Mouse (Mus musculus) hindbrain, embryonic 14.5 days (tissue): ENCODE data around the gene Suclg2. TPM values are rescaled to one million over a fixed set of nuclear protein-coding genes. Genes with fewer than 3 reads are reported as not detected.

Source experiments
- ATAC-seq: fragments of 200-750 bp; cut with Nextera tagmentation; 2 replicates; pipeline ENCODE4 v1.8.0; 2017; ENCODE audit warnings: moderate number of reproducible peaks, mild to moderate bottlenecking, moderate TSS enrichment, moderate library complexity; ENCODE audit not compliant: low FRiP score
- DNase-seq: peaks from one replicate; pipeline ENCODE4 v3.0.0-alpha.2; 2015; ENCODE audit warnings: low spot score
- H3K27ac ChIP-seq: fragments of 300-500 bp; sonication (generic); 2 replicates; pipeline ENCODE4 v1.5.1; 2014; ENCODE audit warnings: mild to moderate bottlenecking, moderate library complexity
- H3K27me3 ChIP-seq: fragments of 300-500 bp; sonication (generic); 2 replicates; pipeline ENCODE4 v1.6.1; 2014; ENCODE audit warnings: mild to moderate bottlenecking, low read length, mixed read lengths; ENCODE audit not compliant: control insufficient read depth, insufficient read depth
- H3K36me3 ChIP-seq: fragments of 300-500 bp; sonication (generic); replicated peaks from 2 replicates; pipeline ENCODE4 v1.6.1; 2014; ENCODE audit not compliant: control insufficient read depth, insufficient read depth
- H3K4me1 ChIP-seq: fragments of 300-500 bp; sonication (generic); replicated peaks from 2 replicates; pipeline ENCODE4 v1.6.1; 2014; ENCODE audit warnings: antibody characterized with exemption, low read length, mixed read lengths; ENCODE audit not compliant: control insufficient read depth, insufficient read depth
- H3K4me2 ChIP-seq: fragments of 300-500 bp; sonication (generic); replicated peaks from 2 replicates; pipeline ENCODE4 v1.6.1; 2014; ENCODE audit warnings: mild to moderate bottlenecking, moderate library complexity
- H3K4me3 ChIP-seq: fragments of 300-500 bp; sonication (generic); replicated peaks from 2 replicates; pipeline ENCODE4 v1.5.1; 2014; ENCODE audit warnings: mild to moderate bottlenecking, low read length
- H3K9ac ChIP-seq: fragments of 300-500 bp; sonication (generic); 2 replicates; pipeline ENCODE4 v1.6.1; 2014
- H3K9me3 ChIP-seq: fragments of 300-500 bp; sonication (generic); 2 replicates; pipeline ENCODE4 v1.6.1; 2016; ENCODE audit warnings: low read length; ENCODE audit not compliant: control insufficient read depth
- WGBS: fragments of 180-500 bp; shearing (Covaris S2); extraction: QIAGEN DNeasy Blood & Tissue Kit; methylation state at CpG from one replicate; pipeline ENCODE4 v1.1.7; 2014; 5-methylcytosine and 5-hydroxymethylcytosine counted together
- polyA plus RNA-seq: library from polyadenylated mRNA; unstranded; fragments of >200 nt; fragmentation: Nextera tagmentation; extraction: Ambion mirVana; gene quantifications from 2 replicates; pipeline ENCODE4 v1.2.1, GENCODE M21; 2014

Gene Suclg2
- polyA plus RNA-seq, 1 experiment from 2014 or later: 17.0 TPM

DNA sequence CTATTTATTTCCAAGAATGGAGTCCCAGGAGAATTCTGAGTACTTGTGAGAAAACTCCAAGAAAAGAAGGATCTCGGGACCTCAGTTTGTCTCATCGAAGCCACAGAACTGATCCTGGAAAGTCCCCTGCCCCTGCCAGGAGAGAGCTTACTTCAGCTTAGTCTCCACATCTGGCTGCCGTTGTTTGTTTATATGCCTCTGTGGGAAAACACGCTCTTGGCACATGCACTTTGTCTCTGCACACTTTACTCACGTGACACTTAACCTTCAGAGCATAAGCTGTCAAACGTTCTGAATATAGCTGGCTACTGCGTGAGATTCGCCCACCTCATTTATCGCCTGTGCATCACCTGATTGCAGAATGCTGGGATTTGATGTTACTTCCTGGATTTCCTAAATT, 16.4 kb downstream of the Suclg2 start:
- Histone ChIP-seq H3K36me3 (no peaks in the 10 kb centered on the region), H3K9me3 (no peaks in the 10 kb centered on the region), H3K27me3 (no peaks in the 10 kb centered on the region), H3K4me2 (no peak overlapping the region), H3K4me3 (no peak overlapping the region), H3K27ac (no peak overlapping the region), H3K9ac (no peak overlapping the region), H3K4me1 (no peaks in the 10 kb centered on the region; the same call in 1 of the 2 replicates)
- 80% methylated on average over 9 of the region's 9 CpGs for WGBS
- DNase-seq (no peak), ATAC-seq (no peak)

DNA sequence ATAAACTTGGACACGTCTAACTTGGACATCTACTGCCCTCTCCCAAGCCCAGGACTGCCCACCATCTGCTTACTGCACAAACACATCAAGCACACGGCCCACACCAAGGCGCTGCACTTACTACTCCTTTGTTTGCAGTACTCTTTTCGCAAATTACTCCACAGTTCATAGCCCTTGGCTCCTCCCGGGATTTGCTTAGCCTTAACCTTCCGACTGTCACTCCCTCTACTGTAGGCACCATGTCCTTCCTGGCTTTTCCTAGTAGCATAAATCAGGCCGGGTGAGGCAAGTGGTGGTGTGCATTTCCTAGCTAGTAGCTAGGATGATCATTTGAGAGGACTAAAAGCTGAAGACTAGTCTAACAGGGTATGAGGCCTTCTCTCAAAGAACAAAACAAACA, 16.8 kb downstream of the Suclg2 start:
- no peak overlapping the region for H3K9ac ChIP-seq
- H3K27ac ChIP-seq: no peak overlapping the region
- no peak overlapping the region for H3K4me3 ChIP-seq
- no peak overlapping the region for H3K4me2 ChIP-seq
- WGBS: 78% methylated on average over 7 of the region's 7 CpGs
- H3K4me1 ChIP-seq: no peaks in the 10 kb centered on the region; the same call in 1 of the 2 replicates
- H3K36me3 ChIP-seq: no peaks in the 10 kb centered on the region
- ATAC-seq (no peak), DNase-seq (no peak)
- H3K27me3 ChIP-seq: no peaks in the 10 kb centered on the region
- H3K9me3 ChIP-seq: no peaks in the 10 kb centered on the region

- H3K36me3 ChIP-seq: no peaks in the 10 kb centered on the region
- H3K4me1 ChIP-seq: no peaks in the 10 kb centered on the region; the same call in 1 of the 2 replicates
- WGBS: 93% methylated on average over 2 of the region's 2 CpGs
- ATAC-seq (no peak), DNase-seq (no peak)
- no peak overlapping the region for H3K4me2 ChIP-seq
- H3K27me3 ChIP-seq: no peaks in the 10 kb centered on the region
- no peaks in the 10 kb centered on the region for H3K9me3 ChIP-seq
- no peak overlapping the region for H3K9ac ChIP-seq
- H3K27ac ChIP-seq: no peak overlapping the region
- no peak overlapping the region for H3K4me3 ChIP-seq
Observed at GRCm38 (mm10) chr6:95700981-95701610, 17.5 kb downstream of the Suclg2 start.

DNA sequence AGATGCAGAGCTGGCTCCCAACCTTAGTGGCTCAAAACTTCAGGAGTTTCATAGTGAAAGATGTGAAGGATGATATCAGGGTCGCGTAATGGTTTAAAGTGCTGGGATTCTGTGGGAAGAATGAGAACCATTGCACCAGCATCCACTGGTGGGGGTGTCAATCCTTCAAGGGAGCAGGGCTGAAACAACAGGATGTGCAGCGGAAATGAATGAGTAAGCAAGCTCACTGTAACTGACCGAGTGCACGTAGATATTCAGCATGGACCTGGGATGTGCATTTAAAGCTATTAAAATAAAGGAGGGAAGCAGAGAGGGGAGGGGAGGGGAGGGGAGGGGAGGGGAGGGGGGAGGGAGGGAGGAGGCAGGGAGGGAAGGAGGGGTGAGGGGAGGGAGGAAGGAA, 18.4 kb downstream of the Suclg2 start:
- Histone ChIP-seq H3K9ac (no peak overlapping the region), H3K27me3 (no peaks in the 10 kb centered on the region), H3K27ac (no peak overlapping the region), H3K36me3 (no peaks in the 10 kb centered on the region), H3K4me2 (no peak overlapping the region), H3K4me1 (no peaks in the 10 kb centered on the region; the same call in 1 of the 2 replicates), H3K9me3 (no peaks in the 10 kb centered on the region), H3K4me3 (no peak overlapping the region)
- WGBS: 72% methylated on average over 5 of the region's 5 CpGs
- DNase-seq (no peak), ATAC-seq (no peak)

- no peak overlapping the region for H3K4me2 ChIP-seq
- DNase-seq (no peak), ATAC-seq (no peak)
- H3K27me3 ChIP-seq: no peaks in the 10 kb centered on the region
- H3K9me3 ChIP-seq: no peaks in the 10 kb centered on the region
- 96% methylated on average over 3 of the region's 3 CpGs for WGBS
- no peaks in the 10 kb centered on the region; the same call in 1 of the 2 replicates for H3K4me1 ChIP-seq
- no peak overlapping the region for H3K27ac ChIP-seq
- H3K9ac ChIP-seq: no peak overlapping the region
- no peaks in the 10 kb centered on the region for H3K36me3 ChIP-seq
- H3K4me3 ChIP-seq: no peak overlapping the region
Observed at GRCm38 (mm10) chr6:95699326-95699725, 19.3 kb downstream of the Suclg2 start.

DNA sequence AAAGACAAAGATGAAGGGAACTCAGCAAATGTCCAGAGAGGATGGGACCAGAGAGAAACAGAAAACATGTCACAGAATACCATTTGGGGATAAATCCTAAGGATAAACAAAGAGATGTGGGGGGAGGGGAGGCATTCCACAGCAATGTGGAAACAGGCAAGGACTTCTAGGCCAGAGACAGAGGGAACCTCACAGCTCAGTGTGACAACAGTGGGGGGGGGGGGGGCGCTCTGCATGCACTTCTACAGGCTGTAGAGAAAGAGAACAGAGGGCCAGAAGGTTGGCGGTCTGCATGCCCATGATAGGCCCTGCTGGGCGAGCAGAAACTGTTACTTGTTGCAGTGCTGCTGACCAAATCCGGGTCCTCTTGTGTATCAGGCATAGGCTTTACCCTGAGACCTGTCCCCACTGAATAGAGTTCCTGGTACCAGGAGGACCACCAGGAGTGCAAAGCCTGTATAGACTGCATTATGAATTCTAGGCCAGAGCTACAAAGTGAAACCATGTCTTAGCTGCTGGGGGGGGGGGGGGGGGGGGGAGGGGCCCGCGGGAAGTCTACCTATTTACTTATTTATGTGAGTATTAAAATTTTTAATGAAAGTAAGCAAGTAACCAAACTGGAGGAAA, 20.0 kb downstream of the Suclg2 start:
- no peak overlapping the region for H3K9ac ChIP-seq
- no peaks in the 10 kb centered on the region for H3K27me3 ChIP-seq
- DNase-seq: no peak
- H3K4me2 ChIP-seq: no peak overlapping the region
- no peaks in the 10 kb centered on the region for H3K36me3 ChIP-seq
- no peak for ATAC-seq
- H3K4me3 ChIP-seq: no peak overlapping the region
- H3K27ac ChIP-seq: no peak overlapping the region
- 33% methylated on average over 5 of the region's 6 CpGs for WGBS
- no peaks in the 10 kb centered on the region for H3K9me3 ChIP-seq
- H3K4me1 ChIP-seq: no peaks in the 10 kb centered on the region; the same call in 1 of the 2 replicates

GRCm38 (mm10) chr6:95694910-95695309, 23.7 kb downstream of the Suclg2 start:
- WGBS: 63% methylated on average over 4 of the region's 4 CpGs
- no peak overlapping the region for H3K9ac ChIP-seq
- no peaks in the 10 kb centered on the region; the same call in 1 of the 2 replicates for H3K4me1 ChIP-seq
- no peaks in the 10 kb centered on the region for H3K36me3 ChIP-seq
- H3K4me3 ChIP-seq: no peak overlapping the region
- H3K4me2 ChIP-seq: no peak overlapping the region
- DNase-seq: no peak
- H3K27ac ChIP-seq: no peak overlapping the region
- no peaks in the 10 kb centered on the region for H3K27me3 ChIP-seq
- no peak for ATAC-seq
- H3K9me3 ChIP-seq: no peaks in the 10 kb centered on the region

DNA sequence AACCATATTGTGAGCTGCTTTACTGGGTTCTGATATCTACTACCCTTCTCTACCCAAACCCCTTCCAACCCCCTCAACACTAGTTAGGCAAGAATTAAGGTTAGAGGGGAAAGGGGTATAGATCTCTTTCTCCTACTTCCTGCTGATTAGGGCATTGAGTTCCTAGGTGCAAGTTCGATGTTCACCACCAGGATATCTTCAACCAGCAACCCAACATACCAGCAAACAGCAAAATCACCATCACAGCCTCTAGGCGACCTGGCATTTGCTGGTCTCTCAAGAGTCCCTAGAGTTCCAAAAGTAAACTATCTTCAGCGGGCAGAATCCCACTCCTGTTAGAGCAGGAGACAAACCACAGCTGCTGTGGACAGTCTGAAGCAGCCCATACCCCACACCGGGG, 33.4 kb downstream of the Suclg2 start:
- Histone ChIP-seq H3K27ac (no peak overlapping the region), H3K27me3 (no peaks in the 10 kb centered on the region), H3K4me3 (no peak overlapping the region), H3K36me3 (no peaks in the 10 kb centered on the region), H3K4me1 (no peaks in the 10 kb centered on the region), H3K4me2 (no peak overlapping the region), H3K9me3 (no peaks in the 10 kb centered on the region), H3K9ac (no peak overlapping the region)
- WGBS: 85% methylated on average over 4 of the region's 4 CpGs
- DNase-seq (no peak), ATAC-seq (no peak)

DNA sequence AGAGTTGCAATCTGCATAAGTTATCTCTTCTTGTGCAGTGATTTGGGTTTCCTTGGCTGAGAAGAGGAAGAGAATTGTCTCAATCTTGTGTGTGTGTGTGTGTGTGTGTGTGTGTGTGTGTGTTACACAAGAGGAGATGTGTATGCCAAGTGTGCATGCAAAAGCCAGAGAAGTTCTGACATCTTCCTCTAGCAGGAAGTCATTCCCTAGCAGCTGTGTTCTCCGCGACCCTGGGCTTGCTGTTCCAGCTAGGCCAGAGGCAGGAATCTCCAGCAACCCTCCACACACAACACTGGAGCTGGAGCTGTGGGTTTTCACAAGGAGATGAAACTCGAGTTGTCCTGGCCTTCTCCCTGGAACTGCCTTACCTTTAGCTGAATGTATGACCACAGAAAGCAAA, 38.9 kb downstream of the Suclg2 start:
- Histone ChIP-seq H3K27me3 (no peaks in the 10 kb centered on the region), H3K9me3 (no peaks in the 10 kb centered on the region), H3K4me1 (peaks cover 5% of the 10 kb centered on the region; the same call in 1 of the 2 replicates), H3K4me3 (no peak overlapping the region), H3K9ac (no peak overlapping the region), H3K36me3 (no peaks in the 10 kb centered on the region), H3K27ac (no peak overlapping the region), H3K4me2 (no peak overlapping the region)
- 75% methylated on average over 3 of the region's 3 CpGs for WGBS
- ATAC-seq (no peak), DNase-seq (no peak)
